Mouse (Mus musculus): Measurements from ENCODE around the gene Zdhhc14.
A peak's percentile ranks its signal among the peaks of the same experiment; 100 is the strongest.

Gene Zdhhc14

DNA sequence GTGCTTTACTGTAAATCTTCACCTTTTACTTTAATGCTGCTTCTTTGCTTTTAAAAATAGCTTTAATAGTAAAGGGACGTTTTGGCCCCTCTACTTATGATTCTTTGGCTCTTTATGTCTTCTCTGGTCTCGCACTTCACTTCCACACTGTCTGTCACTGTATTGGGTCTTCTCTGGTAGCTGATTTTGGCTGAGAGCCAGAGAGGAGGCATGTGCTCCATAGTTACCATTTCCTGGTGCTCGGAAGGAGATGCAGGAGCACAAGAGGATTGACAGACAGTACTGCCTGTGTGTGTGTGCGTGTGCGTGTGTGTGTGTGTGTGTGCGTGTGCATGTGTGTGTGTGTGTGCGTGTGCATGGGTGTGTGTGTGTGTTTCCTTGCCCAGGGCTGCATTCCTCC lies 14.2 kb downstream of the Zdhhc14 start:
- DNase-seq: peak; percentile 28 to 33

DNA sequence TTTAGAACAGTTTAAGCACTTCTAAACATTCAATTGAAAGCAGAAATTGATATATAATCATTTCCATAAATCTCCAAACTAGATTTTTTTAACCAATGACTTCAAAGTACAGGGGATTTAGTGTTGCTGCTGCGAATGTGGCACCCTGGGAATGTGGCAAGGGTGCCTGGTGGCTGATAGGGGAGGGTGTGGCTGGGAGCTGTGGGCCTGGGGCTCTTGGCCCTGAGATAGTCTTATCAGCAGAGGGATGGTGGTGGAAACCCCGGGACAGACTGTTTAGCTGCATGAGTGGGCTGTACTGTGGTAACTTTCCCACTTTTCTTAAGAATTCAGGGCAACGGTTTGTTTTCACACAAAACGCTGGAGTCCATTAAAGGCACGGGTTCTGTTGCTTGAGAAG lies 14.6 kb downstream of the Zdhhc14 start:
- no peak for DNase-seq

DNA sequence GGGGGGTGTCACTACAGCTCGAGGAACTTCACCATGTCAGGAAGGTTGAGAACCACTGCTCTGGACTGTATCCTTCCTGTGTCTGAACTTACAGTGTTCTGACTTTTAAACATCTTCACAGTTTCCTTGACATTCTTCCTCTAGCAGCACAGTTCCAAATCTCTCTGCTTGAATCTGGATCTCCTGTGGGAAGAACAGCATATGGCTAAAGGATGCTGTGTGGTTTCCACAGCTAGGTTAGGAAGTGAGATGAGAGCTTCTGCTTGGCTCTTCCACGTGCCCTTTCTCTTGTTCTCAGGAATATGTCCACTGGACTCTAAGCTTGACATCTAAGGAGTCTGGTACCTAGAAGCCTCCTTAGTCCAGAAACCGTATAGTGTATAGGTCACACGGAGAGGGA lies 15.7 kb downstream of the Zdhhc14 start:
- DNase-seq: no peak

DNA sequence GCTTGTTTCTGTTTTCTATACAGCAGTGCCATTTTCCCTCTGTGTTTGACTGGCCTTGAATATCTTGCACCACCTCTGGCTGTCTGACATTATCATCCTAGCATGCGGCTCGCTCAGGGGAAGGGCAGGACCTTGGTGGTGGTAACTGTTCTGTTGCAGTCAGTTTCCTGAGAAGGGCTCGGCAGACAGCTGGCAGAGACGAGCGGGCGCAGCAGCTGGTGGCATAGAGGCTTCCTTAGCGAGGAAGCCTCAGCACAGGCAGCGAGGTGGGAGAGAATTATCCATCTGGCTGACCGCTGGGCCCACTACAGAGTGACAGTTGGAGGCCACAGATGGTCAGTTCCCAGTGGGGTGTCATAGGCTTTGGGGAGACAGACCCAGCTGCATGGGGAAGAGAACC lies 18.2 kb downstream of the Zdhhc14 start:
- DNase-seq: no peak

DNA sequence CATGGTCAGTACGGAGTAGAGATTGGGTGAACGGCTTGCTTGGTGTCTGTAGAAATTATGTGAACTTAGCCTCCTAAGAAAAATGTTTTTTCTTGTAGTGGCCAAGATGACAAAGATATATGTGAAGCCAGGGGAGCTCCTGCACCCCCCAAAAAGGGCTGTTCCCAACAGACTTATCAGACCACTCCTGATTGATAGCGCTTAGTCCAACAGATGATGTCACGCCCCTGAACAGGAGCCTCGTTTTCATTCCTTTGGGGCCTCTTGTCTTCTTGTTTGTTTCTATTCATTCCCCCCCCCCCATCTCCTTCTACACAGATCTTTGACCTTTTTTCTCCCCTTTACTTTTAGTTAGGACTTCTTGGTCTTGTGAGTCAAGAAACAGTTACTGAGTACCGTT lies 19.4 kb downstream of the Zdhhc14 start:
- no peak for DNase-seq

DNA sequence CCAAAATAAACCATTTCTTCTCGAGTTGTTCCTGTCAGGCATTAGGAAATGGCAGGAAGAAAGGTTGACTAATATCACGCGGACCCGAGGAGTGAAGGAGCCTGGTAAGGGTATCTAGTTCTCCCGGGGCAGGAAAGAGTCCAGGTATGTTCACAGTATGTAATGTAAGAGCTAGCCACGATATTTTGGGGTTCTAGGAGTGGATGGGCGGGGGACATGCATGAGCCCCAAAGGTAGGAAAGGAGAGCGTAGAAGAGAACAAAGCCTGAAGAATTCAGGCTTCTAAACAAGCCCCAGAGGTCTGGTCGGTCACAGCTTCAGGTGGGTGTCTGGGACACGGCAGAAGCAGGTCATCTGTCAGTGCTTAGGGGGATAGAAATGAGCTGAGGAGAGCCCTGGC lies 27.1 kb downstream of the Zdhhc14 start:
- no peak for DNase-seq

DNA sequence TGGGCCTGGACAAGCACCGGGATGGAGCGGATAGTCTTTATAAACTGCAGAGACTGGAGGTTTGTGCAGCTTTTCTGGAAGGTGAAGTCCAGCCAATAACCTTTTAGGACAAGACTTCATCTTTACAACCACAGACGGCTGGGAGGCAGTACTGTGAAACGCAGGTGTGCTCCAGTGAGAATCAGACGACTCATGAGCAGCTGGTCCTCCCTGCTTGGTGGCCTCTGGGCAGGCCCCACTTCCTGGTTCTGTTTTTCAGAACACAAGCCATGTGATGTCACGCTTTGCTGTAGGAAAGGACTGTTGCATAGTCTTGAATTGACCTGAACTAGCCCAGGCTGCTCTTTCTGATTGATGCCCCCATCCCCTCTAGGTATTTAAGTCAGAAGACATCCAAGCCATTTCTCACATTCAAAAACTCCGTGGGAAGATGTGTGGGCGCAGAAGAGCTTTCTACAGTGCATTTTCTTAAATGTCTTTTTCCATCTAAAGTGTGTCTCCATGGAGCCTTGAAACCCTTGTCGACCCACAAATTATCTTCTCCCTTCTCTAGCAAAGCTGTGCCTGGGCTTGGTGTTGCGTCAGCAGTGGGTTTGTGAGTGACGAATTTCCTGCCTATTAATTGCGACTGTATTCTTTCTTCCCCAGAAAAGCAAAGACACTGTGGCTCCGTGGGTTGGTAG lies 27.7 kb downstream of the Zdhhc14 start:
- no peak for DNase-seq

DNA sequence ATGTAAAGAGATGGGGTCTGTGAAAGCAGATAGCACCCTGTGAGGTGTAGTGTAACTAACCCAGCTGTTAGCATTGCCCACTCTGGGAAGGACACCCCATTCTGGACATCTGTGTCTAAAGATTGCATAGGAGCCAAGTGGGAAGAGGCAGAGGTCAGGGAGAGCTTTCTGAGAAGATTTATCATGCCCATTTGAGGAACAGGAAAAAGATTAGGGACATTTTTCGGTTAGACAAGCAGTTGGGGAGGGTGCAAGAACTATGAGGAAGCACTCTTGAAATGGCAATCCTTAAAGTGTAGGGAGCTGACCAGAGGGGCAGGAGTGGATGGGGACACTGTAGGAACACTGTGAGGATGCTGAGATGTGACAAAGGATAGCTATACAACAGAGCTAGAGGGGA lies 29.2 kb downstream of the Zdhhc14 start:
- DNase-seq: no peak

DNA sequence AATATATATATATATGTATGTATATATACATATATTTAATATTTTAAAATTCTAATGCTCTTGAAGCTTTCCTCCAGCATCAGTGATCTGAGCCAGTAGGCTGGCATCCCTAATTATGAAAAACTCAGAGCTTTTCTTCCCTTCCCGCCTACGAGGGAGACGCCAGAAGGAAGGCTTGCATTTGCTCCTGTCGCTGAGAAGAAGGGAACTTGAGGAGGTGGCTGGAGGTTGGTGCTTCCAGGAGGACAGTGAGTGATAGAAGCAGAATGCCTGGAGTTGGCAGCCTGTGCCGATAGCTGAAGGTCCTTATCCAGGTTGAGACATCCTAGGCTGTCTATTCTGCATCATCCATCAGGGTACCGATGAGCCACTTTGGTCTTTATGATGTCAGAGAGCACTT lies 37.2 kb downstream of the Zdhhc14 start:
- no peak for DNase-seq

DNA sequence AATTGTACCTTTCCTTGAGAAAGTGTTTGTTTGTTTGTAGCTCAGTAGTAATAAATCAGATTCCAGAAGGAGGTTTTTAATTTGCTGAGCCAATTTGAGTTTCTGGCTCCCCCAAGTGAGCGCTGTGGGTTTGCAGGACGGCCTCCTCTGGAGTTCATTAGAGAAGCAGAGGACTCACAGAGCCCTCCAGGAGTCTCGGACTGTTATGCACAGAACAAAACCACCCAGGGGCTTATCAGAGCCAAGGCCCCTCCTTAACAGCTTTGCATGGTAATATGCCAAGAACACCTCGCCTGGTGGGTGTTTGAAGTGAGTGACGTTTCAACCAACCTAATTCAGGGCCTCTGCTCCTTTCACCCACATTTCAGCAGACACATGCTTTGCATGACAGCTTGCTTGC lies 40.5 kb downstream of the Zdhhc14 start:
- no peak for DNase-seq

DNA sequence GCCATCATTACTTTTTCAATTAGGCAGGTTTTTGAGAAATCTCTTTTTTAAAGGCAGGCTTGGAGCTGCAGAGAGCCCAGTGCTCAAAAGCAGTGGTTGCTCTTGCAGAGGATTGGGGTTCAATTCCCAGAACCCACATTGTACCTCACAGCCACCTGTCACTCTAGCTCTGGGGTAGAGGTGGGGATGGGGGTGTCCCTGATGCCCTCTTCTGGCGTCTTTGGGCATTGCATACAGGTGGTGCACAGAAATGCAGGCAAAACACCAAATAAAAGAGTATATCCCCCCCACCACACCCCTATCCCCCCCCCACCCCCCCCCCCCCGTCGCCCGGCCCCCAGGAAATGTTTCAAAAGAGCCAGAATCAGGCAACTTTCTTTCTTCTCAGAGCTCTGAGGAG lies 43.0 kb downstream of the Zdhhc14 start:
- peak in 1 of 2 experiments; percentile 30 for DNase-seq

DNA sequence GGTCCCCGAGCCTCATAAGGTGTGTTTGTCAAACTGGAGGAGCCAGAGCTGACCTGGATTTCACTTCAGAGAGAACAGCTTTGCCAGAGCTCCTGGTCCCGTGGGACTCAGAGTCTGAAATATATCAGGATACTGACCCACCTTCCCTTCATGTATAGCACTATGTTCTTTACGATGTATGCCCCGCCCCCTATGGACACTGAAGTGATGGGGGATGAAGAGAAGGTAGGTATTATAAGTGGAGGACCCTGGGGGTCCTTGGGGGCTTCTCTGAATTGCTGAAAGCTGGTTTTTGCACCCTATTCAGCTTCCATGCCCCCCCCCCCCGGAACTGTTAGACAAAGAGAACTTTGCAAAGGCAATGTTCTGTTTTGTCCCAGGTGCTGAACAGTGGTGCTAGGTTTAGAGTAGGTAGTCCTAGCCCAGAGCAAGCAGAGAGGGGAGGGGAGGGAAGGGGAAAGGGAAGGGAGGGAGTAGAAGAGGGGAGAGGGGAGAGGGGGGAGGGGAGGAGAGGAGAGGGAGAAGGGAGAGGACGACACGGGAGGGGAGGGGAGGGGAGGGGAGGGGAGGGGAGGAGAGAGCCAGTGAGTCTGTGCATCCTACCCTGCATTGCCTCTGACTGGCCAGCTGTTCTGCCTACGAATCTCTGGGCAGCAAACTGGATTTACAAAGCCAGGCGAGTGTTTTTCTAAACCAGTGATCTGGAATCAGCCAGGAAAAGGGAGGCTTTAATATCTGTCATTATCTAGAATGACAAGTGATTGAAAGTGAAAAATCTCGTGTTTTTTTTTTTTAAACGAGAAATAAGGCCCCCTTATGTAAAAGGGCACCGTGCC lies 44.1 kb downstream of the Zdhhc14 start:
- no peak for DNase-seq

DNA sequence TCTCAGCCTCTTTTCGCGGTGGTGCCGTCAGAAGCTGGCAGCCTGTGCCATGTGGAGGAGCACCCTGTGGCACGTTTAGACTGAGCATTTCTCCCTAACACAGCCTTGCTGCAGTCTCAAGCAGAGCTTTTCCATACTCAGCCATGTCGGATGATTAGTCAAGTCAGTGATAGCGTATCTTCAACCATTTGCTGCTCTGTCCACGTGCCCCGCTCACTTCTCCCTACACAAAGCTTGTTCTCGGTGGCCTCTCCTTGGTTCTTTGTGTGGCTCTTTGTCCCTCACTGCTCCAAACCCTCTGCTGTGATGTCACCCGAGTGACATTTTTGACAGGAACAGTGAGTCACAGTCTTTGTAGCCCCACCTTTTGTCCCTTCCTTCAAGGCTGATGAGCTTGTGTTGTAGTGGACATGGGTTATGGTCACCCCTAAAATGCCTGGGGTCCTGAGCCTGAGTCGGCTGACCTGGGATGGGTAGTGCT lies 44.8 kb downstream of the Zdhhc14 start:
- DNase-seq: no peak

DNA sequence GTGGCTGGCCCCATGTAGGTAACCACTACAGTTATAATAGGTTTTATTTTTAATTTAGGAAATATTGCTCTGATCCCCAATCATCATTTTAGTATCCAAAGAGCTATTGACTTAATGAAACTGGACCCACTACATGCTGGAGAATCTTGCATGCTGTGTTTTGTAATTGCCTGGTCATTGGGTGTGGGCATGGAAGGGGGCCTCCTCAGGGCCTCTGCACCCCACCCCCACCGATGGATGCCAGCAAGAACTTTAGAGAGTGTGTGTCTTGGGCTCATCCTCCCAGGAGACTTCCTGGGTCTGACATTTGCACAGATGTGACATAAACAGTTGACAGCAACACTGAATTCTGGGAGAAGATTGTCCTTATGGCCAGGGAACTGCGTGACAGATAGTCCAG lies 49.8 kb downstream of the Zdhhc14 start:
- DNase-seq: no peak

DNA sequence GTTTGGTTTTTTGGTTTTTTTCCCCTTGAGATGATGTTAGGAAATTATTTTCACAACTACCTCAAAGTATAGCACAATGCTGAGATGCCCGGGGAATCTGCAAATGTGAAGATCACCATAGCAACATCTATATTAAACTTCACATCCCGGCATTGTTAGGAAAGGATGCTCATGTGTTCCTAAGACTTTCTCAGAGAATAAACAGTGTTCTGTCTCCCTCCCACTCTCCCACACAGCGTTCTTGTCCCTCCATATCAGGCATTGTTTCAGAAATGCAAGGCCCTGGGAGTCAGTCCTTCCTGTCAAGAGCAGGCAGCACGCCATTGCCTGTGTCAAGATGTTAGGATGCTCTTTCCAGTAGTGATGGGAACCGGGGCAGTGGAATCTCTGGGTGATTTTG lies 51.7 kb downstream of the Zdhhc14 start:
- DNase-seq: no peak

DNA sequence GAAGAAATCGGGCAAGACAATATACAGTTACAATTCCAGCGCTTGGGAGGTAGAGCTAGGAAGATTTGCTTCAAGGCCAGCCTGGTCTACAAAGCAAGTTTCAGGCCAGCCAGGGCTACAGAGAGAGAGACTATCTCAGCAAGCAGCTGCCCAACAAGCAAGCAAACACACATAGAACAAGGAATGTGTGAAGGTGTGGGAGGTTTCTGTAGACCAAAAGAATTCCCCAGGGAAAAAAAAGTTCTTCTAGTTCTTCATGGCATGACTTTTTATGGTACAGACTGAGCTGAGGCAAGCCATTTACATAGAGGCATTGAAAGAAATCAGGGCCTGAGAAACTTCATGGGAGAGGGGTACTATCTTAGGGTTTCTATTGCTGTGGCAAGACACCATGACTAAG lies 52.7 kb downstream of the Zdhhc14 start:
- no peak for DNase-seq

DNA sequence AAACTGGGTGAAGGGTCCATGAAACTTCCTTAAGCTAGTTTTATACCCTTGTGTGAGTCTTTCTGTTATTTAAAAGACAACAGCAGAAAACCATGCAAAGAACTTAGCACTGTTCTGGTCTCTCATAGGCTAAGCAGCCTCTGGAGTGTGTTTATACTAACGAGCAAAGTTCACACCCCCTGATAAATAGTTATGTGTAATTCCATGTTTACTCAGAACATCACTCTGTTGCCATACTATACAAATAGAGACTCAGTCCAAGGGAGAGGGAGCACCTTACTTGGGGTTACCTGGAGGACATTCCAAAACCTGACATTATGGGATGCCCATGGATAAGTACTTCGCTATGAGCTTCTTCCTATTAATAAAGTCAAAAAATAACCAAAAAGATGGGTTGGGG lies 56.2 kb downstream of the Zdhhc14 start:
- no peak for DNase-seq

DNA sequence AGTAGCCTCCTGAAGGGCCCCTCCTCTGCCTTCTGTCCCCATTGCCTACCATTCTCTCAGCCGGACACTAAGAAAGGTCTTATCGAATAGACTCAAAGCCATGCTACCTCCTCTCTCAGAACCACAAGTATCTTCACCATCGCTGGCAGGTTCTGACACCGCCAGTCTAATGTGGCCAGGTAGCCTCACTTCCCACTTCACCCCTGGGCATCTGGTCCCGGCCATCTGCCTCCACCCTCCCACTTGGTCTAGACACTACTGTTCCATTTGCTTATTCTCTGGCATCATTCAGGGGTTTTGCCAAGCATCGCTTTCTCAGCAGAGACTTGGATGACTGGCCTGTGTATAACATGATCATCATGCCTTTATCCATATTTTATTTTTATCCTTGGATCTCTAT lies 57.1 kb downstream of the Zdhhc14 start:
- no peak for DNase-seq

DNA sequence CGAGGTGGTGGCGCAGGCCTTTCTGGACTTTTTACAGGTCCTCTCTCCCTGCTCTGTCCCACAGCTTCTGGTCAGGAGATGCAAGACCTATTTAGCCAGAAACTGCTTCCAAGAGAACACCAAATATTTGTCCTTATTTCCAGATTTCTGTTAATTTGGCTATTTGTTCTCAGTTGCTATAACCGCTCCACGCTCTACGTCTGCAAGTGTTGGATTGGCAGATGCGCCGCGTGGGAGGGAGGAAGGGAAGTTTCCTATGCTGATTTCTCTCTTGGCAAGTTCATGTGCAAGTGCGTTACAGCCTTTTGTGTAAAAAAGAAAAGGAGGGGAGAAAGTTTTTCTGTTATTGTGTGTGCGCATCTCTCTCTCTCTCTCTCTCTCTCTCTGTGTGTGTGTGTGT lies 58.1 kb downstream of the Zdhhc14 start:
- DNase-seq: no peak

DNA sequence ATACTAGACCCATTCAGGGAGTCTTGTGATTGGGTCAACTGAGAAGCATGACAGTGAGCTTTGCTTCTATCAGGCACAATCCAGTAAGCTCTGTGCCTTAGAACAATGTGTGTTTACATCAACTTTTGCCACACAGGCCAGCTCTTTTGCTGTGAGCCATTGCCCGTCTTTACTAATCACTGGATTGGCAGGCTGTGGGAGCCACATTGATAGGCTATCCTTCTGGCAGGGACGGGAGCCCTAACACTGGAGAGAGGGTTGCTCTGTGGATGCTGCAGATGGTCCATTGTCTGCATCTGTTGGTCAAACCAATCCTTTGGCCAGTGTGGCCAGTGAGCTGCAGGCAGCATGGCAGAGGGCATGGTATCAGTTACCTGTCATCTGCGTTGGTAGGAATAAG lies 58.8 kb downstream of the Zdhhc14 start:
- no peak for DNase-seq

DNA sequence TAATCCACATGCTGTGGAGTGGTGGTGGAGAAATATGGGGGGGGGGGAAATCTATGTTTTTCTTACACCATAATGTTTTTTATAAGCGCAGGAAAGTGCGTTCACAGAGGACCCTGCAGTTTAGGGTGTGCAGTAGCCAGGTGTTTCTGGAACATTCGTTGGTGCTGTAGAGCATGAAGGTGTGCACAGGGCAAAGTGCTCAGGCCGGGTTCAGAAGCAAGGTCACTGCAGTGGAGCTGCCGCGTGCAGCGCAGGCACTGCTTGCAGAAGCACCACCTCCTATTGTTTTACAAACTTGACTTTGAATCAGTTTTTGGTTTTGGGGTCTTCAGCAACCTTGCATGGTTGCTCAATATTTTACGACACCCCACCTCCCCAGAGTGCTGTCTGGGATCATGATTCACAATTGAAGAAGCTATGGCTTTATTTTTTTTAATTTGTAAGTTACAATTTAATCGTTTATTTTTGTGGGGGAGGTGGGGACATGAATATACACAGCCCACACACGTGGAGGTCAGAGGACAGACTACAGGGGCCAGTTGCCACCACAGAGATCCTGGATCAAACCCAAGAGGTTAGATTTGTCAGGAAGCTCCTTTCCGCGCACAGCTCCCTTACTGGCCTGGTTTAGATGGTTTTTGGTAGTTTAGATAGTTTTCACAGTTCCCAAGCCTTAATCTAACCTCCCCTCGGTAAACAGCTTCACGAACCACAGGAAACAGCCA lies 59.8 kb downstream of the Zdhhc14 start:
- peak in 1 of 2 experiments; percentile 56 for DNase-seq

DNA sequence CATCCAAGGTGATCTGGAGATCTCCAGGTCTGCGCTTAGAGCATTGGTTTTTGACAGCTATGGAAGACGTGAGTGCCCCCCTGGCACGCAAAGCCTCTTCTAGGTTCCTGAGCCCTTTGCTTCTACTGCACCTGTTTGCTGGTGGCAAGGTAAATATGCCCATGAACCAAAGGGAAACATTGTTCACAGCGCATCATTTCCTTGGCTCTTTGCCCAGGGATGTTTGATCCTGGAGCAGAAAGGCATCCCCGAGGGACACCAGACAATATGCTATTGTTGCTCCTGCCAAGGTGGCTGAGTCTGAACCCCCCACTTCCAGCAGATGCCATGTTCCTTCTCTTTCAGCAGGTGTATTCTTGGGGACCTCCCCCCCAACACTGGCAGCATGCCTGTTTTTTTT lies 61.2 kb downstream of the Zdhhc14 start:
- peak in 1 of 2 experiments; percentile 42 for DNase-seq

DNA sequence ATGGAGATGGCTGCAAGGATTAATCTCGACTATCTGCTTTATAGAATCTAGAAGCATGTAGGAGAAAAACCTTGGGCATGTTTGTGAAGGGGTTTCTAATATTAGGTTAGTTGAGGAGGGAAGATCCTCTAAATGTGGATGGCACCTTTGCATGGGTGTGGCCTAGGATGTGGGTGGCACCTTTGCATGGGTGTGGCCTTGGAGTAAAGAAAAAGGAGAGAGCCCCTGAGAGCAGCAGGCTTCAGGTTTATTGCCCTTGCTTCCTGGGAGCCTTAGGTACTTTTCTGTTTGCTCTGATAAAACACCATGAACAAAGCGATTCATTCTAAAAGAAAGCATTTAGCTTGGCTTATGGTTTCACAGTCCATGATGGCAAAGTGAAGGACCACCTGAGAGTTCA lies 62.2 kb downstream of the Zdhhc14 start:
- no peak for DNase-seq

DNA sequence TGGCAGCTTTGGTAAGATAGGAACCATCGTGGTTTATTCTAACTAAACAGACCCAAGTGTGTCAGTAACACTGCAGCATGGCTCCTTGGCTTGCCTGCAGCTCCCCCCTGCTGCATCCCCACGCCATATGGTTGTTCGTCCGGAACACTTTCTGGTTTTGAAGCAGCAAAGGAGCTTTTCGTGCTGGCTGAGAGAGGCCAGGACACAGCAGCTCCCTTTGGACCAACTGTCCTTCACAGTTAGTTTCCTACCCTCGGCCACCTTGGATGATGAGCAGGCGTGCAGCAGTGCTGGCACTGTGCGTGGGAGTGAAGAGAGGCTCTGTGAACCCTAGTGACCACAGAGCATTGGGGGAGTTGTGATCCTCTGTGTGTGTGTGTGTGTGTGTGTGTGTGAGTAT lies 64.2 kb downstream of the Zdhhc14 start:
- no peak for DNase-seq
